Mouse (Mus musculus): ENCODE data around the gene Acvr1b. TPM values are rescaled to one million over a fixed set of nuclear protein-coding genes. Genes with fewer than 3 reads are reported as not detected.
A peak's percentile ranks its signal among the peaks of the same experiment; 100 is the strongest.

Acvr1b gene
- polyA plus RNA-seq, 1 experiment from 2014 or later, result 1.6 TPM

- ATAC-seq (ENCODE audit: insufficient read depth), result no peak
- Histone ChIP-seq H3K9ac (no peak overlapping the region), H3K27me3 (peaks cover 62% of the 10 kb centered on the region), H3K27ac (replicated peaks) (no peak overlapping the region), H3K4me3 (replicated peaks) (no peak overlapping the region), H3K4me2 (no peak overlapping the region), H3K36me3 (replicated peaks) (no peaks in the 10 kb centered on the region), H3K9me3 (replicated peaks) (no peaks in the 10 kb centered on the region), H3K4me1 (replicated peaks) (peaks cover 14% of the 10 kb centered on the region)
- 24% methylated on average over 13 of the region's 13 CpGs for WGBS (ENCODE audit: insufficient replicate concordance)
Measured at GRCm38 (mm10) chr15:101222897-101223482, 49.1 kb downstream of the Acvr1b start.

- Histone ChIP-seq H3K4me2 (peak overlapping the region; percentile 73), H3K27me3 (peaks cover 62% of the 10 kb centered on the region), H3K27ac (replicated peaks) (no peak overlapping the region), H3K4me1 (replicated peaks) (peaks cover 14% of the 10 kb centered on the region), H3K9me3 (replicated peaks) (no peaks in the 10 kb centered on the region), H3K4me3 (replicated peaks) (peak overlapping the region; percentile 56), H3K36me3 (replicated peaks) (no peaks in the 10 kb centered on the region), H3K9ac (no peak overlapping the region)
- ATAC-seq (ENCODE audit: insufficient read depth), result no peak
- WGBS (ENCODE audit: insufficient replicate concordance), result 1% methylated on average over 5 of the region's 5 CpGs
Measured at GRCm38 (mm10) chr15:101223596-101223995, 49.7 kb downstream of the Acvr1b start.

DNA sequence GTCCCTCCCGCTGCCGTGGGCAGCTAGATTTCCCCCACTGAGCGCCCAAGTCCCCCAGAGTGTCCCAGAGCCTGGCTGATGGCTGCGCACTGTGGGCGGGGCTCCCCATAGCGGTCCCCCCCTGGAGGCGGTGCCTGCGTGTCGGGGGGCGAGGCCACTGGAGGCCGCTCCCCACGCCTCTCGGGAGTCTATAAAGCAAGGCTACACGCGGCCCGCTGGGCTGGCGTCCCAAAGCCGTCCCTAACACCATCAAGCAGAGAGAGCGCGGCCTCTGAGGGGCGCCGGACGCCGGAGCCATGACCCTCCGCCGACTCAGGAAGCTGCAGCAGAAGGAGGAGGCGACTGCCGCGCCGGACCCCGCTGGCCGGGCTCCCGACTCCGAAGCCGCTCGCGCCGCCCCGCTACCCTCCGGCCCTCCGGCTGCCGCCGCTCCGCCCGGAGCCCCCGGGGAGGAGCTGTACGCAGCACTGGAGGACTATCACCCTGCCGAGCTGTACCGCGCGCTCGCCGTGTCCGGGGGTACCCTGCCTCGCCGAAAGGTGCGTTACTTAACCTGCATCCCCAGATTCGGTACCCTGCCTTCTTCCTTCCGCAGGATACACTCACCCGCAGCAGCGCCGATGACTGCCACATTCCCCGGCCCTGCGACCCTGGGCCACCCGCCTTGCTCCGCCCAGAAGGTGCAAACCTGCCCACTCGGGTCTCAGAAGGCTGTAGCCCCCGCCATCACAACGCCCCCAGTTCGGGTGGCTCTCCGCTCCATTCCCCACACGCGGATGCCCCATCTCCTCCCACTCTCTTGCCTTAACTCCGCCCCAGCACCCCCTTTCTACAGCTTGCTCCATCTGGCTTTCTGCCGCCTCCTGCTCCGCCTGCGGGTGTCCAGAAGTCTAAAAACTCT, 50.4 kb downstream of the Acvr1b start, which contains the start of gene Grasp:
TSS of gene Grasp (plus strand) at position 183 of the 901 bp plus-strand sequence.
- Histone ChIP-seq H3K9me3 (replicated peaks) (no peaks in the 10 kb centered on the region), H3K27me3 (peaks cover 62% of the 10 kb centered on the region), H3K9ac (peak within 1 kb of the TSS; percentile 27; the same call in 1 of the 2 replicates), H3K4me3 (replicated peaks) (peak within 1 kb of the TSS; percentile 56), H3K27ac (replicated peaks) (0 out of 2 replicates have a peak within 1 kb of the TSS, but pooled peaks have one; percentile 19), H3K4me1 (replicated peaks) (peaks cover 14% of the 10 kb centered on the region), H3K4me2 (peak within 1 kb of the TSS; percentile 73), H3K36me3 (replicated peaks) (no peaks in the 10 kb centered on the region)
- under 1% methylated on average over 67 of the region's 77 CpGs for WGBS (ENCODE audit: insufficient replicate concordance)
- ATAC-seq (ENCODE audit: insufficient read depth), result peak; percentile 61

- Histone ChIP-seq H3K4me2 (peak overlapping the region; percentile 73), H3K27ac (replicated peaks) (0 out of 2 replicates have a peak overlapping the region, but pooled peaks have one; percentile 19), H3K9ac (no peak overlapping the region), H3K9me3 (replicated peaks) (no peaks in the 10 kb centered on the region), H3K27me3 (peaks cover 62% of the 10 kb centered on the region), H3K4me3 (replicated peaks) (peak overlapping the region; percentile 56), H3K36me3 (replicated peaks) (no peaks in the 10 kb centered on the region), H3K4me1 (replicated peaks) (peaks cover 14% of the 10 kb centered on the region)
- 8% methylated on average over 14 of the region's 14 CpGs for WGBS (ENCODE audit: insufficient replicate concordance)
- no peak for ATAC-seq (ENCODE audit: insufficient read depth)
Measured at GRCm38 (mm10) chr15:101224977-101225376, 51.1 kb downstream of the Acvr1b start.

DNA sequence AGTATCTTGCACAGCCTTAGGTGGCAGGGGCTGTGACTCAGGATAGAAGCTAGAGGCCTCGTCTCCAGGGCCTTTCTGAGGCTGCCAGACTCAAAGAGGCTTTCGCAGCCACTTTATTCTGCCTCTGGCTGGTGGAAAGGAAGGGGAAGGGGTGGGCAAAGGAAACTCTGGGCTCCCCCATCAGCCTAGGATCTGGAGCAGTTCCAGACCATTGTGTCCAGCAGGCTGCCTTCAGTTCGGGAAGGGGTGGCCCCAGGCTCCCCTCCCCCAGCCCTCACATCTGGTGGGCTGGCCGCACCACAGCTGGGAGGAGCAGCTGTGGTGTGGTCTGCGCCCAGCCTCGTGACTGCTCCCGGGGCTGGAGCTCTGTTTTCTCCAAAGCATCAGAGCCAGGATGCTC, 54.1 kb downstream of the Acvr1b start:
- WGBS (ENCODE audit: insufficient replicate concordance), result 31% methylated on average over 7 of the region's 7 CpGs
- Histone ChIP-seq H3K27me3 (peaks cover 43% of the 10 kb centered on the region), H3K4me3 (replicated peaks) (no peak overlapping the region), H3K27ac (replicated peaks) (no peak overlapping the region), H3K4me1 (replicated peaks) (peaks cover 10% of the 10 kb centered on the region), H3K9me3 (replicated peaks) (no peaks in the 10 kb centered on the region), H3K36me3 (replicated peaks) (no peaks in the 10 kb centered on the region), H3K4me2 (no peak overlapping the region), H3K9ac (no peak overlapping the region)
- ATAC-seq (ENCODE audit: insufficient read depth), result 0 out of 2 replicates have a peak, but pooled peaks have one; percentile 30

DNA sequence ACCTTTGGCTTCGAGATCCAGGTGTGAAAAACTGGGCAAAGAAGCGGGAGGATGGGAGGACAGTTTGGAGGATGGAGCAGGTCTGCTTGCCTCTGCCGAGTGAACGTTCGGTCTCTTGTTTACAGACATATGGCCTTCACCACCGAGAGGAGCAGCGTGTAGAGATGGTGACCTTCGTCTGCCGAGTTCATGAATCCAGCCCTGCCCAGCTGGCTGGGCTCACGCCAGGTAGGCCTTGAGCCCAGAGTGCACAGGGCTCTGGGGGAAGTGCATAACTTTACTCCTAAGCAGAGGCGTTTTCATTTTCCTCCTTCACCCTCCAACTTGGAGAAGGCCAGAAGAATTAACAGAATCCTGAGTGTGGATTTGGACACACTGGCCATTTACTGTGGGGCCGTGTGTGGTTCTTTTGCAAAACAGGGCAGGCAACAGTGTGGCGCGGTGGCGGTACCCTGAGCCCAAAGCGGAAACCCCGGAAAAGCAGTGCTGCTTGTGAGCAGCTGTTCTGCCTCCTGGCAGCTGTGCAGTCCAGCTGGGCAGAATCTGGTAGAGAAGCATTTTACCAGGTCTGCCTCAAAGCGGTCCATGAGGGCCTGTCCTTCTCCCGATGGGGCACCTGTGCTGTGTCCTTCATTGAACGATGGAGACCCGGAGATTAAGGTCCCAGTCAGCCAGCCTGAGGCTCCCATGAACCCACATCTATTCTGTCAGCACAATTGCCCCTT, 55.2 kb downstream of the Acvr1b start:
- no peaks in the 10 kb centered on the region for H3K36me3 ChIP-seq (replicated peaks)
- H3K4me1 ChIP-seq (replicated peaks), result peaks cover 8% of the 10 kb centered on the region
- H3K4me3 ChIP-seq (replicated peaks), result no peak overlapping the region
- no peak for ATAC-seq (ENCODE audit: insufficient read depth)
- no peak overlapping the region for H3K9ac ChIP-seq
- H3K9me3 ChIP-seq (replicated peaks), result no peaks in the 10 kb centered on the region
- H3K27me3 ChIP-seq, result peaks cover 32% of the 10 kb centered on the region
- H3K4me2 ChIP-seq, result no peak overlapping the region
- whole genome bisulfite sequencing (ENCODE audit: insufficient replicate concordance), result 71% methylated on average over 21 of the region's 21 CpGs
- H3K27ac ChIP-seq (replicated peaks), result no peak overlapping the region

- WGBS (ENCODE audit: insufficient replicate concordance), result 84% methylated on average over 19 of the region's 19 CpGs
- H3K9ac ChIP-seq, result no peak overlapping the region
- peaks cover 18% of the 10 kb centered on the region for H3K27me3 ChIP-seq
- H3K4me2 ChIP-seq, result no peak overlapping the region
- no peak overlapping the region for H3K27ac ChIP-seq (replicated peaks)
- no peak overlapping the region for H3K4me3 ChIP-seq (replicated peaks)
- no peak for ATAC-seq (ENCODE audit: insufficient read depth)
- H3K4me1 ChIP-seq (replicated peaks), result no peaks in the 10 kb centered on the region
- no peaks in the 10 kb centered on the region for H3K36me3 ChIP-seq (replicated peaks)
- no peaks in the 10 kb centered on the region for H3K9me3 ChIP-seq (replicated peaks)
Measured at GRCm38 (mm10) chr15:101230503-101230902, 56.6 kb downstream of the Acvr1b start.

- H3K4me2 ChIP-seq, result no peak overlapping the region
- H3K27ac ChIP-seq (replicated peaks), result no peak overlapping the region
- no peak overlapping the region for H3K9ac ChIP-seq
- no peak overlapping the region for H3K4me3 ChIP-seq (replicated peaks)
- 77% methylated on average over 23 of the region's 23 CpGs for WGBS (ENCODE audit: insufficient replicate concordance)
- ATAC-seq (ENCODE audit: insufficient read depth), result no peak
- H3K27me3 ChIP-seq, result peaks cover 14% of the 10 kb centered on the region
- no peaks in the 10 kb centered on the region for H3K36me3 ChIP-seq (replicated peaks)
- H3K4me1 ChIP-seq (replicated peaks), result no peaks in the 10 kb centered on the region
- H3K9me3 ChIP-seq (replicated peaks), result no peaks in the 10 kb centered on the region
Measured at GRCm38 (mm10) chr15:101230995-101231647, 57.3 kb downstream of the Acvr1b start.

- H3K4me3 ChIP-seq (replicated peaks), result no peak overlapping the region
- no peak for ATAC-seq (ENCODE audit: insufficient read depth)
- peaks cover 8% of the 10 kb centered on the region for H3K27me3 ChIP-seq
- no peaks in the 10 kb centered on the region for H3K9me3 ChIP-seq (replicated peaks)
- no peaks in the 10 kb centered on the region for H3K4me1 ChIP-seq (replicated peaks)
- H3K36me3 ChIP-seq (replicated peaks), result no peaks in the 10 kb centered on the region
- H3K4me2 ChIP-seq, result no peak overlapping the region
- H3K9ac ChIP-seq, result no peak overlapping the region
- no peak overlapping the region for H3K27ac ChIP-seq (replicated peaks)
- WGBS (ENCODE audit: insufficient replicate concordance), result 79% methylated on average over 56 of the region's 56 CpGs
Measured at GRCm38 (mm10) chr15:101231648-101232180, 57.8 kb downstream of the Acvr1b start.

DNA sequence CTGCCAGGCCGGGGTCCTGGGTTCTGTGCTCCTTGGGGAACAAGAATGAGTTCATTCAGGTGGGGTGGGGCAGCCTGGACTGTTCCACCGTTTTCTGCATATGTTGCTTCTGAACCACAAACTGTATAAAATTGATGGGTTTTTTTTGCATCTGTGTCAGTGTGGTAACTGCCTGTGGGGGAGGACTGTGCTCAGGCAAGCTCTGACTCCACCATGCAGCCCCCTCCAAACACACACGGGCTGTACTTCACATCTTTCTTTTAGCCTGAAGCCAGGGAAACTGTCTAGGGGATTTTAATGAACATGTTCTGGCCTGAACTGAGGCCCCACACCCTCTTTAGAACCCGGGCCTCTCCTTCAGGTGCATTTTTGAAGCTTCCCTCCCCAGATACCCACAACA, 58.7 kb downstream of the Acvr1b start:
- Histone ChIP-seq H3K36me3 (replicated peaks) (no peaks in the 10 kb centered on the region), H3K4me1 (replicated peaks) (no peaks in the 10 kb centered on the region), H3K4me2 (no peak overlapping the region), H3K27me3 (peaks cover 9% of the 10 kb centered on the region), H3K9me3 (replicated peaks) (no peaks in the 10 kb centered on the region), H3K27ac (replicated peaks) (no peak overlapping the region), H3K9ac (no peak overlapping the region), H3K4me3 (replicated peaks) (no peak overlapping the region)
- ATAC-seq (ENCODE audit: insufficient read depth), result no peak
- WGBS (ENCODE audit: insufficient replicate concordance), result 50% methylated on average over 4 of the region's 4 CpGs
